Mouse (Mus musculus): ENCODE results near the gene Slc7a8.

Slc7a8 gene

DNA sequence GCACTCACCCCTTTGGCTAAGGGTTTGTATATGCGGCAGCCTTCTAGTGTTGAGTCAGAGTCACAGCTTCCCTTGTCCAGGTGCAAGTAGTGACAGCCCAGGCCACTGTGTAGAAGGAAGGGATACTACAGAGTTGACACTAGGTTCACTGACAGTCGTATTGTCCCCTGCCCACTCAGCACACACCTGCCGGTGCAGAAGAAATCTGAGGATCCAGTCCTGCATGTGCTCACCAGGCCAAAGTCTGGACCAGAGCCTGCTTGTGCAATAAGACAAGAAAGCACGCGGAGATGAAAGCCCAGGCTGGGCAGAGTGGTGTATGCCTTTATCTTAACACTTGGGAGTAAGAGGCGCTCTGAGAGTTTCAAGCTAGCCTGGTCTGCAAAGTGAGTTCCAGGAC, 86.7 kb downstream of the Slc7a8 start:
- DNase-seq: no peak

DNA sequence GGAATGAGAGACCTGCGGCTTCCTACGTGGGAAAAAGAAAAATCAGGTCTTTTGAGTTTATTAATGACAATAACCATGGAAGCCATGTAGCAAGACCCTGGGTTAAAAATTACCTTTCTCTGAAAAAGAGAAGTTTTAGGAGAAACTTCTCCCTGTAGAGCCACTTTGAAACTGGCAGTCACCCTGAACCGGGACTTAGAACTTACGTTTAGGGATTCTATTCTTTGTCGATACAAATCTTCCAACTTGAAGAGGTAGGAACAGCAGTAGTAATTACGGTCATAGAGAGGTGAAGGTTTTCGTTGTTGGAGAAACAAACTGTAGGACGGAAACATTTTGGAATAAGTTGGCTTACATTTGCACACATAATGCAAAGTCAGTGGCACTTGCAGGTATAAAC, 94.5 kb downstream of the Slc7a8 start:
- no peak for DNase-seq

DNA sequence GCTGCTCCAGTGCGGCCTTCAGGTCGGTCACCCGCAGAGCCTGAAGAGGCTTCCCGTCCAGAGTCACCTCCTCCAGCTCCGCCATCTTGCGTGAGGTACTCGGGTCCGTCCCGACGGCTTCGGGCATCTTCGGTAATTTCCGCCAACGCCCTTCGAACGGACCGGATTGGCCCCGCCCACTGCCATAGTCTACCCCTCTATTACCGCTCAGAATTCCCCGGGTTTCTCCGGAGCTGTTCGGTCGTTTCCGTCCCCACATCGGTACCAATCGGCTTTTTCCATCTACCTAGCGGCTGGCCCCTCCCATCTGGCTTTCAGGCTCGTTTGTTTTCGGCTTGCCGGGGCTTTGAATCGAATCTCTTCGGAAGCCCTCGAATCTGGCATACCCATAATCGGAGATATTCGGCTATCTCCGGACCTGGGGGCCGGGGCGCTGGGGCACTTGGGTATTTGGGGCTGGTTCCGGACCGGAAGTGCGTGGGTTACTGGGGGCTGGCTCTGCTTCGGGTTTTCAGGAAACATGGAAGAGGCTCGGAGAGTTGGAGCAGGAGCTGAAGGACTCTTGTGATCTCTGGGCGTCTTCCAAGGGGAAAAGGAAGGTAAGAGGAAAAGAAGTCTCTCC, 95.1 kb downstream of the Slc7a8 start, which contains the start of gene Acin1:
Acin1 (minus strand) TSS at position 410 of the 622 bp plus-strand sequence.
- DNase-seq: peak; percentile 100

GRCm38 (mm10) chr14:54686063-54686521, 95.7 kb downstream of the Slc7a8 start, which contains the start of gene 1700123O20Rik:
TSS of gene 1700123O20Rik (plus strand) at chr14:54686216.
- DNase-seq: no peak

- no peak for DNase-seq
These were observed 96.3 kb downstream of the Slc7a8 start for GRCm38 (mm10) chr14:54685471-54685870.

GRCm38 (mm10) chr14:54682396-54682795, 99.3 kb downstream of the Slc7a8 start:
- DNase-seq: no peak

DNA sequence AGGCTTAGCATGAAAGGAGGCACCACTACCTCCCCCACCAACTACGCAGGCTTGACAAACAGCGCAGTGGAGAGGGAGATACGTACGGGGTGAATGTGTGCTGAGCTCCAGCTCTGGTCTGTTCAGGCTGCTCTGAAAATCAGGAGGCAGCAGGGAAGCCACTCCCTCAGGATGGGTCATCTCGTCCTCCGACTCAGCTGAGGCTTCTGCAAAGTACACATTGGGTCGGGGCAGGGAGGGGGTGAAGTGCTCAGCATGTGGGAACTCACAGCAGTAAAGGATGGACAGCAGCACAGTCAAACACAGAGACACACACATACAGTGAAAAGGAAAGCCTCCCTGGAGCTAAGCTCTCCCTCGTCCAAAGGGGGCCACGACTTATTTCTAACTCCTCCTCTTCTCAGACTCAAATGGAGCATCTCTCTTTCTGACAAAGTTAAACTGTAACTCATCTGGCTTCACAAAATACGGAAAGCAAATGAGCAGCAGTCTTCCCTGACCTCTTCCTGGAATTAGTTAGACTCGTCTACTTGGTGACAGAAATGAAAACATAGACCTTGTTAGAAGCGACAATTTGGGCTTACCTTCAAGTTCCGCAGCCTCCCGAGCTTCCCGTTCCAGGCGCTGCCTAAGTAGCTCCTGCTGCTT, 103.0 kb downstream of the Slc7a8 start:
- DNase-seq: no peak

DNA sequence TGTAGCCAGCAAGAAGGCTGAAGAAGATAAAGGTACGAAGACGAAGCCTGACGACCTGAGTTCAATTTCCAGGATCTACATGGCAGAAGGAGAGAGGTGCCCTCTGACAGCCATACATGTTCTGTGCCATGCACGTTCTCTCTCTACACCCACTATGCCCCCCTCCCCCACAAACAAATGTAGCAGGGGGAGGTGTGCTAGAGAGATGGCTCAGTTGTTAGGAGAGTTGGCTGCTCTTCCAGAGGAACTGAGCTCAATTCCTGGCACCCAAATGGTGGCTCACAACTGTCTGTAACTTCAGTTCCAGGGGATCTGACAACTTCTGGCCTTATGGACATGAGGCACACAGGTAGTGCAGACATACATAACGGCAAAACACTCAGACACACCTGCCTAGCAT, 105.5 kb downstream of the Slc7a8 start:
- DNase-seq: no peak

GRCm38 (mm10) chr14:54674317-54674716, 107.4 kb downstream of the Slc7a8 start:
- DNase-seq: no peak

Measured in cerebellum, adult 11 months (tissue).